Mouse (Mus musculus) heart, embryonic 16.5 days (tissue): ENCODE measurements at regions not wholly inside any gene's neighbourhood (a gene's known extent, or its start where the extent isn't known, plus 50 kb on each side); places are given as distances from the start of the nearest gene placed in this dataset.

Experiments used
- ATAC-seq: fragments of 200-750 bp; cut with Nextera tagmentation; replicated peaks from 2 replicates; pipeline ENCODE4 v1.8.0; 2017; ENCODE audit warnings: moderate number of reproducible peaks; ENCODE audit not compliant: insufficient read depth, low FRiP score; ENCODE audit errors: extremely low read depth
- H3K27ac ChIP-seq: fragments of 300-500 bp; sonication (generic); 2 replicates; pipeline ENCODE4 v1.5.1; 2014; ENCODE audit warnings: mild to moderate bottlenecking, low read length, control low read depth, moderate library complexity
- H3K27me3 ChIP-seq: fragments of 300-500 bp; sonication (generic); 2 replicates; pipeline ENCODE4 v1.6.1; 2014; ENCODE audit warnings: low read length, mixed read lengths; ENCODE audit not compliant: control insufficient read depth, insufficient read depth
- H3K36me3 ChIP-seq: fragments of 300-500 bp; sonication (generic); 2 replicates; pipeline ENCODE4 v1.6.1; 2014; ENCODE audit not compliant: control insufficient read depth, insufficient read depth
- H3K4me1 ChIP-seq: fragments of 300-500 bp; sonication (generic); 2 replicates; pipeline ENCODE4 v1.6.1; 2014; ENCODE audit warnings: low read length, mixed read lengths; ENCODE audit not compliant: control insufficient read depth, insufficient read depth
- H3K4me2 ChIP-seq: fragments of 300-500 bp; sonication (generic); 2 replicates; pipeline ENCODE4 v1.6.1; 2014; ENCODE audit warnings: low read depth, mild to moderate bottlenecking, control low read depth, low read length
- H3K4me3 ChIP-seq: fragments of 300-500 bp; sonication (generic); 2 replicates; pipeline ENCODE4 v1.5.1; 2014; ENCODE audit warnings: mild to moderate bottlenecking, control low read depth, low read length
- H3K9ac ChIP-seq: fragments of 300-500 bp; sonication (generic); 2 replicates; pipeline ENCODE4 v1.6.1; 2014; ENCODE audit warnings: low read length, control low read depth
- H3K9me3 ChIP-seq: fragments of 300-500 bp; sonication (generic); replicated peaks from 2 replicates; pipeline ENCODE4 v1.6.1; 2016; ENCODE audit warnings: low read length; ENCODE audit not compliant: control insufficient read depth
- WGBS: fragments of 180-500 bp; shearing (Covaris S2); extraction: QIAGEN DNeasy Blood & Tissue Kit; methylation state at CpG from one replicate; pipeline ENCODE4 v1.1.7; 2014; 5-methylcytosine and 5-hydroxymethylcytosine counted together

- H3K27me3 ChIP-seq: no peaks in the 10 kb centered on the region
- no peak overlapping the region for H3K4me3 ChIP-seq
- H3K27ac ChIP-seq: no peak overlapping the region
- no peak for ATAC-seq
- H3K4me1 ChIP-seq: no peaks in the 10 kb centered on the region
- H3K36me3 ChIP-seq: no peaks in the 10 kb centered on the region
- 88% methylated on average over 9 of the region's 9 CpGs for WGBS
- no peaks in the 10 kb centered on the region for H3K9me3 ChIP-seq
- H3K9ac ChIP-seq: no peak overlapping the region
- H3K4me2 ChIP-seq: no peak overlapping the region
Observed at GRCm38 (mm10) chr6:100978727-100979460, 145.5 kb downstream of the Ppp4r2 start.

GRCm38 (mm10) chr6:100980156-100980555 lies 146.7 kb downstream of the Ppp4r2 start:
- H3K4me3 ChIP-seq: no peak overlapping the region
- ATAC-seq: no peak
- H3K4me1 ChIP-seq: peaks cover 3% of the 10 kb centered on the region; the same call in 1 of the 2 replicates
- H3K9ac ChIP-seq: no peak overlapping the region
- no peaks in the 10 kb centered on the region for H3K27me3 ChIP-seq
- H3K4me2 ChIP-seq: no peak overlapping the region
- WGBS: 54% methylated on average over 2 of the region's 2 CpGs
- H3K36me3 ChIP-seq: no peaks in the 10 kb centered on the region
- no peaks in the 10 kb centered on the region for H3K9me3 ChIP-seq
- no peak overlapping the region for H3K27ac ChIP-seq

GRCm38 (mm10) chr6:100984861-100985260 lies 151.4 kb downstream of the Ppp4r2 start:
- ATAC-seq: no peak
- H3K4me3 ChIP-seq: no peak overlapping the region
- H3K4me1 ChIP-seq: peaks cover 3% of the 10 kb centered on the region; the same call in 1 of the 2 replicates
- 31% methylated on average over 7 of the region's 7 CpGs for WGBS
- no peak overlapping the region for H3K27ac ChIP-seq
- H3K27me3 ChIP-seq: no peaks in the 10 kb centered on the region
- no peaks in the 10 kb centered on the region for H3K36me3 ChIP-seq
- H3K9ac ChIP-seq: no peak overlapping the region
- no peak overlapping the region for H3K4me2 ChIP-seq
- no peaks in the 10 kb centered on the region for H3K9me3 ChIP-seq

GRCm38 (mm10) chr6:100985334-100985937 lies 152.0 kb downstream of the Ppp4r2 start:
- Histone ChIP-seq H3K9me3 (no peaks in the 10 kb centered on the region), H3K4me2 (no peak overlapping the region), H3K27me3 (no peaks in the 10 kb centered on the region), H3K4me1 (peaks cover 3% of the 10 kb centered on the region; the same call in 1 of the 2 replicates), H3K27ac (no peak overlapping the region), H3K9ac (no peak overlapping the region), H3K36me3 (no peaks in the 10 kb centered on the region), H3K4me3 (no peak overlapping the region)
- ATAC-seq: no peak
- WGBS: 63% methylated on average over 5 of the region's 5 CpGs

- no peak overlapping the region for H3K9ac ChIP-seq
Observed at GRCm38 (mm10) chr6:100988521-100988920, 155.1 kb downstream of the Ppp4r2 start.

GRCm38 (mm10) chr6:100993421-100993820 lies 160.0 kb downstream of the Ppp4r2 start:
- Histone ChIP-seq H3K27ac (no peak overlapping the region), H3K27me3 (no peaks in the 10 kb centered on the region), H3K4me1 (no peaks in the 10 kb centered on the region), H3K9ac (no peak overlapping the region), H3K36me3 (no peaks in the 10 kb centered on the region), H3K4me3 (no peak overlapping the region), H3K4me2 (no peak overlapping the region), H3K9me3 (no peaks in the 10 kb centered on the region)
- 82% methylated on average over 1 of the region's 1 CpGs for WGBS
- no peak for ATAC-seq

More at GRCm38 (mm10) chr6:100988521-100988920, 155.1 kb downstream of the Ppp4r2 start:
- no peaks in the 10 kb centered on the region for H3K27me3 ChIP-seq
- H3K27ac ChIP-seq: no peak overlapping the region
- no peak for ATAC-seq
- no peak overlapping the region for H3K4me2 ChIP-seq
- WGBS: 52% methylated on average over 6 of the region's 6 CpGs
- no peaks in the 10 kb centered on the region for H3K9me3 ChIP-seq
- no peak overlapping the region for H3K4me3 ChIP-seq
- peaks cover 3% of the 10 kb centered on the region; the same call in 1 of the 2 replicates for H3K4me1 ChIP-seq
- no peaks in the 10 kb centered on the region for H3K36me3 ChIP-seq

- Histone ChIP-seq H3K4me1 (no peaks in the 10 kb centered on the region), H3K36me3 (no peaks in the 10 kb centered on the region), H3K4me3 (no peak overlapping the region), H3K4me2 (no peak overlapping the region), H3K27ac (no peak overlapping the region), H3K9ac (no peak overlapping the region), H3K27me3 (no peaks in the 10 kb centered on the region), H3K9me3 (no peaks in the 10 kb centered on the region)
- WGBS: 53% methylated on average over 6 of the region's 6 CpGs
- no peak for ATAC-seq
Observed at GRCm38 (mm10) chr6:100995874-100996560, 162.6 kb downstream of the Ppp4r2 start.

GRCm38 (mm10) chr6:100998285-100998684 lies 164.9 kb downstream of the Ppp4r2 start:
- ATAC-seq: no peak
- Histone ChIP-seq H3K9me3 (no peaks in the 10 kb centered on the region), H3K36me3 (no peaks in the 10 kb centered on the region), H3K27me3 (no peaks in the 10 kb centered on the region), H3K9ac (no peak overlapping the region), H3K4me1 (no peaks in the 10 kb centered on the region), H3K4me3 (no peak overlapping the region), H3K4me2 (no peak overlapping the region), H3K27ac (no peak overlapping the region)
- 71% methylated on average over 1 of the region's 1 CpGs for WGBS

GRCm38 (mm10) chr6:101003901-101004300 lies 170.5 kb downstream of the Ppp4r2 start:
- Histone ChIP-seq H3K27ac (no peak overlapping the region), H3K9ac (no peak overlapping the region), H3K4me1 (no peaks in the 10 kb centered on the region), H3K36me3 (no peaks in the 10 kb centered on the region), H3K9me3 (no peaks in the 10 kb centered on the region), H3K4me3 (no peak overlapping the region), H3K27me3 (no peaks in the 10 kb centered on the region), H3K4me2 (no peak overlapping the region)
- WGBS: 78% methylated on average over 1 of the region's 1 CpGs
- ATAC-seq: no peak
